Mouse (Mus musculus) hindbrain, embryonic 16.5 days (tissue): Measurements from ENCODE around the gene Ctsh. TPM values are rescaled to one million over a fixed set of nuclear protein-coding genes. Genes with fewer than 3 reads are reported as not detected.
A peak's percentile ranks its signal among the peaks of the same experiment; 100 is the strongest.

Experiments used
- ATAC-seq: fragments of 200-750 bp; cut with Nextera tagmentation; 2 replicates; pipeline ENCODE4 v1.8.0; 2017; ENCODE audit warnings: moderate TSS enrichment, moderate library complexity
- H3K27ac ChIP-seq: fragments of 300-500 bp; sonication (generic); 2 replicates; pipeline ENCODE4 v1.5.1; 2014; ENCODE audit warnings: low read depth, mild to moderate bottlenecking, control low read depth, low read length, moderate library complexity
- H3K27me3 ChIP-seq: fragments of 300-500 bp; sonication (generic); replicated peaks from 2 replicates; pipeline ENCODE4 v1.6.1; 2014; ENCODE audit warnings: low read length; ENCODE audit not compliant: control insufficient read depth, insufficient read depth
- H3K36me3 ChIP-seq: fragments of 300-500 bp; sonication (generic); 2 replicates; pipeline ENCODE4 v1.6.1; 2014; ENCODE audit warnings: mild to moderate bottlenecking, low read length, moderate library complexity, mixed read lengths; ENCODE audit not compliant: control insufficient read depth, insufficient read depth
- H3K4me1 ChIP-seq: fragments of 300-500 bp; sonication (generic); 2 replicates; pipeline ENCODE4 v1.6.1; 2014; ENCODE audit warnings: low read depth, low read length; ENCODE audit not compliant: control insufficient read depth, insufficient read depth
- H3K4me2 ChIP-seq: fragments of 300-500 bp; sonication (generic); 2 replicates; pipeline ENCODE4 v1.6.1; 2014; ENCODE audit warnings: mild to moderate bottlenecking, low read length, control low read depth, moderate library complexity
- H3K4me3 ChIP-seq: fragments of 300-500 bp; sonication (generic); 2 replicates; pipeline ENCODE4 v1.5.1; 2014; ENCODE audit warnings: mild to moderate bottlenecking, low read length, control low read depth, moderate library complexity
- H3K9ac ChIP-seq: fragments of 300-500 bp; sonication (generic); 2 replicates; pipeline ENCODE4 v1.6.1; 2014; ENCODE audit warnings: low read depth, mild to moderate bottlenecking, control low read depth, low read length, moderate library complexity
- H3K9me3 ChIP-seq: fragments of 300-500 bp; sonication (generic); 2 replicates; pipeline ENCODE4 v1.6.1; 2014; ENCODE audit warnings: mild to moderate bottlenecking, low read length, moderate library complexity; ENCODE audit not compliant: control insufficient read depth
- WGBS: fragments of 180-500 bp; shearing (Covaris S2); extraction: QIAGEN DNeasy Blood & Tissue Kit; methylation state at CpG from one replicate; pipeline ENCODE4 v1.1.7; 2014; 5-methylcytosine and 5-hydroxymethylcytosine counted together
- polyA plus RNA-seq: library from polyadenylated mRNA; unstranded; fragments of >200 nt; fragmentation: Nextera tagmentation; extraction: Ambion mirVana; gene quantifications from 2 replicates; pipeline ENCODE4 v1.2.1, GENCODE M21; 2015

Gene Ctsh
- polyA plus RNA-seq, 1 experiment from 2014 or later: 40.1 TPM

GRCm38 (mm10) chr9:90087906-90088485, 34.0 kb downstream of the Ctsh start:
- peak; percentile 40 for ATAC-seq
- 91% methylated on average over 2 of the region's 2 CpGs for WGBS

GRCm38 (mm10) chr9:90089339-90090104, 35.6 kb downstream of the Ctsh start:
- Histone ChIP-seq H3K4me3 (no peak overlapping the region), H3K4me2 (no peak overlapping the region), H3K9me3 (0 out of 2 replicates have a peak, but pooled peaks cover 2% of the 10 kb centered on the region), H3K27me3 (no peaks in the 10 kb centered on the region), H3K4me1 (no peaks in the 10 kb centered on the region), H3K9ac (no peak overlapping the region), H3K36me3 (peaks cover 40% of the 10 kb centered on the region), H3K27ac (no peak overlapping the region)
- 96% methylated on average over 6 of the region's 6 CpGs for WGBS
- no peak for ATAC-seq

More at GRCm38 (mm10) chr9:90087906-90088485, 34.0 kb downstream of the Ctsh start:
- Histone ChIP-seq H3K27me3 (no peaks in the 10 kb centered on the region), H3K9ac (no peak overlapping the region), H3K36me3 (peaks cover 36% of the 10 kb centered on the region), H3K27ac (no peak overlapping the region), H3K4me3 (no peak overlapping the region), H3K4me1 (no peaks in the 10 kb centered on the region), H3K4me2 (no peak overlapping the region), H3K9me3 (0 out of 2 replicates have a peak, but pooled peaks cover 2% of the 10 kb centered on the region)

GRCm38 (mm10) chr9:90098934-90099333, 45.0 kb downstream of the Ctsh start:
- Histone ChIP-seq H3K27me3 (no peaks in the 10 kb centered on the region), H3K27ac (no peak overlapping the region), H3K4me3 (no peak overlapping the region), H3K36me3 (peaks cover 50% of the 10 kb centered on the region), H3K4me2 (no peak overlapping the region), H3K4me1 (no peaks in the 10 kb centered on the region), H3K9ac (no peak overlapping the region), H3K9me3 (no peaks in the 10 kb centered on the region)
- 86% methylated on average over 5 of the region's 5 CpGs for WGBS
- ATAC-seq: no peak

- no peaks in the 10 kb centered on the region for H3K9me3 ChIP-seq
- 53% methylated on average over 2 of the region's 2 CpGs for WGBS
- peaks cover 46% of the 10 kb centered on the region for H3K36me3 ChIP-seq
- H3K4me2 ChIP-seq: no peak overlapping the region
- ATAC-seq: no peak
- H3K9ac ChIP-seq: no peak overlapping the region
- H3K27ac ChIP-seq: no peak overlapping the region
- H3K4me3 ChIP-seq: no peak overlapping the region
- H3K27me3 ChIP-seq: no peaks in the 10 kb centered on the region
- no peaks in the 10 kb centered on the region for H3K4me1 ChIP-seq
These were observed 46.8 kb downstream of the Ctsh start for GRCm38 (mm10) chr9:90100760-90101159.

- Histone ChIP-seq H3K9me3 (no peaks in the 10 kb centered on the region), H3K4me3 (no peak overlapping the region), H3K27me3 (no peaks in the 10 kb centered on the region), H3K36me3 (peaks cover 13% of the 10 kb centered on the region), H3K9ac (no peak overlapping the region), H3K4me2 (no peak overlapping the region), H3K4me1 (no peaks in the 10 kb centered on the region), H3K27ac (no peak overlapping the region)
- no peak for ATAC-seq
- 90% methylated on average over 1 of the region's 1 CpGs for WGBS
These were observed 51.5 kb downstream of the Ctsh start for GRCm38 (mm10) chr9:90105462-90105861.

- H3K4me2 ChIP-seq: no peak overlapping the region
- no peak for ATAC-seq
- H3K9me3 ChIP-seq: no peaks in the 10 kb centered on the region
- 88% methylated on average over 1 of the region's 1 CpGs for WGBS
- no peak overlapping the region for H3K27ac ChIP-seq
- H3K4me1 ChIP-seq: peaks cover 4% of the 10 kb centered on the region
- H3K4me3 ChIP-seq: no peak overlapping the region
- 0 out of 2 replicates have a peak, but pooled peaks cover 5% of the 10 kb centered on the region for H3K36me3 ChIP-seq
- no peaks in the 10 kb centered on the region for H3K27me3 ChIP-seq
- H3K9ac ChIP-seq: no peak overlapping the region
These were observed 53.0 kb downstream of the Ctsh start for GRCm38 (mm10) chr9:90106915-90107314.

GRCm38 (mm10) chr9:90108272-90108671, 54.3 kb downstream of the Ctsh start:
- Histone ChIP-seq H3K36me3 (0 out of 2 replicates have a peak, but pooled peaks cover 5% of the 10 kb centered on the region), H3K4me1 (peaks cover 15% of the 10 kb centered on the region), H3K9me3 (no peaks in the 10 kb centered on the region), H3K27me3 (no peaks in the 10 kb centered on the region), H3K4me3 (no peak overlapping the region), H3K4me2 (no peak overlapping the region), H3K9ac (no peak overlapping the region), H3K27ac (no peak overlapping the region)
- ATAC-seq: no peak

- Histone ChIP-seq H3K36me3 (0 out of 2 replicates have a peak, but pooled peaks cover 3% of the 10 kb centered on the region), H3K27me3 (no peaks in the 10 kb centered on the region), H3K27ac (no peak overlapping the region), H3K4me2 (no peak overlapping the region), H3K4me3 (no peak overlapping the region), H3K9ac (no peak overlapping the region), H3K9me3 (no peaks in the 10 kb centered on the region), H3K4me1 (peaks cover 15% of the 10 kb centered on the region)
- WGBS: 83% methylated on average over 6 of the region's 6 CpGs
- no peak for ATAC-seq
These were observed 55.4 kb downstream of the Ctsh start for GRCm38 (mm10) chr9:90109386-90109785.

GRCm38 (mm10) chr9:90113151-90113550, 59.2 kb downstream of the Ctsh start:
- no peak for ATAC-seq
- 1% methylated on average over 13 of the region's 13 CpGs for WGBS

More at GRCm38 (mm10) chr9:90113151-90113550, 59.2 kb downstream of the Ctsh start:
- no peaks in the 10 kb centered on the region for H3K36me3 ChIP-seq
- peak overlapping the region; percentile 78 for H3K4me3 ChIP-seq
- no peaks in the 10 kb centered on the region for H3K9me3 ChIP-seq
- no peaks in the 10 kb centered on the region for H3K27me3 ChIP-seq
- peak overlapping the region; percentile 96 for H3K4me2 ChIP-seq
- H3K27ac ChIP-seq: peak overlapping the region; percentile 99; the same call in 1 of the 2 replicates
- peak overlapping the region; percentile 92 for H3K9ac ChIP-seq
- H3K4me1 ChIP-seq: peaks cover 15% of the 10 kb centered on the region
